Mouse (Mus musculus): Measurements from ENCODE around the gene Adk. TPM values are rescaled to one million over a fixed set of nuclear protein-coding genes. Genes with fewer than 3 reads are reported as not detected.

The Adk gene
- polyA plus RNA-seq, 1 experiment from 2014 or later = 71.9 TPM

GRCm38 (mm10) chr14:21280451-21280850 lies 228.1 kb downstream of the Adk start:
- no peaks in the 10 kb centered on the region for H3K36me3 ChIP-seq (ENCODE audit: control insufficient read depth, insufficient read depth)
- no peak overlapping the region for H3K4me3 ChIP-seq (replicated peaks; ENCODE audit: low read length)
- no peak overlapping the region for H3K27ac ChIP-seq (ENCODE audit: low read length)
- H3K27me3 ChIP-seq (replicated peaks; ENCODE audit: control insufficient read depth, insufficient read depth, low read length) = no peaks in the 10 kb centered on the region
- no peak for ATAC-seq
- H3K4me1 ChIP-seq (replicated peaks; ENCODE audit: control insufficient read depth, insufficient read depth, low read length) = peaks cover 10% of the 10 kb centered on the region
- no peak overlapping the region for H3K9ac ChIP-seq (replicated peaks; ENCODE audit: low read depth, low read length)
- H3K9me3 ChIP-seq (ENCODE audit: control insufficient read depth, low read length) = no peaks in the 10 kb centered on the region
- no peak overlapping the region for H3K4me2 ChIP-seq (ENCODE audit: low read length)
- 61% methylated on average over 3 of the region's 3 CpGs for WGBS

DNA sequence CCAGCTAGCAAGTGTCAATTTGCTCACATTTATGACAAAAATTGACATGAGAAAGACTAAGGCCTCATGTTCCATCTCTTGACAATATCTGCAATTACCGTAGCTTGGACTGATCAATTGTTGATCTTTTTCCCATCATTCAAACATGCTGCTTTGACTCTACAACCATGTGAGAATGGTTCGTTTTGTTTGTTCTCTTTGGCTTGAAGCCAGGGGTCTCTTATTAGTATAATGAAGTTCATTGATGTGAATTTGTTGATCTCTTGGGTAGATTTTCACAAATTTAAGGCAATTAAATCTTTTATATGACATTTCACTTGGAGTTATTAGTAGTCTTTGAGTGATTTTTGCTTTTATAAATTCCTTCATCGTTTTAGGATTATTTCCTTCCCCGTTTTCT lies 229.1 kb downstream of the Adk start:
- Histone ChIP-seq H3K27ac (ENCODE audit: low read length) (no peak overlapping the region), H3K27me3 (replicated peaks; ENCODE audit: control insufficient read depth, insufficient read depth, low read length) (no peaks in the 10 kb centered on the region), H3K9me3 (ENCODE audit: control insufficient read depth, low read length) (no peaks in the 10 kb centered on the region), H3K4me2 (ENCODE audit: low read length) (no peak overlapping the region), H3K36me3 (ENCODE audit: control insufficient read depth, insufficient read depth) (no peaks in the 10 kb centered on the region), H3K4me1 (replicated peaks; ENCODE audit: control insufficient read depth, insufficient read depth, low read length) (peaks cover 13% of the 10 kb centered on the region), H3K9ac (replicated peaks; ENCODE audit: low read depth, low read length) (no peak overlapping the region), H3K4me3 (replicated peaks; ENCODE audit: low read length) (no peak overlapping the region)
- WGBS = 23% methylated on average over 4 of the region's 4 CpGs
- ATAC-seq = no peak

DNA sequence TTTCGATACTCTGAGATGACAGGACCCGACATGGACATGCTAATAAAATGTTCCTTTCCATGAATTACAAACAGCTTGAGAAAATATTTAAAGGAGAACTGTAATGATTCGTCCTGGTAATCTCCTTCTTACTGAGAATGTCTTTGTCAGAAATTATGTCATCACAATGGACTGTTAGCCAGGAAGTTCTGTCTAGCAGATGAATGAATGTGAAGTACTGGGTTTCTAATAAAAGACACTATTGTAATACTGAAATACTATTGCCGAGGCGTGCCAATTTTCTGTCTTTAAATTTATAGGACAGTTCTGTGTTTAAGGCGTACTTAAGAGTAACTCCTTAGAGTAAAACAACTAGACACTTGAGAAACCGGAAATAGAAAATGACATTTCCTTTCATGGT lies 231.7 kb downstream of the Adk start:
- H3K27ac ChIP-seq (ENCODE audit: low read length) = no peak overlapping the region
- no peak overlapping the region for H3K4me3 ChIP-seq (replicated peaks; ENCODE audit: low read length)
- H3K9me3 ChIP-seq (ENCODE audit: control insufficient read depth, low read length) = no peaks in the 10 kb centered on the region
- no peak overlapping the region for H3K4me2 ChIP-seq (ENCODE audit: low read length)
- peaks cover 12% of the 10 kb centered on the region for H3K4me1 ChIP-seq (replicated peaks; ENCODE audit: control insufficient read depth, insufficient read depth, low read length)
- H3K27me3 ChIP-seq (replicated peaks; ENCODE audit: control insufficient read depth, insufficient read depth, low read length) = no peaks in the 10 kb centered on the region
- WGBS = 17% methylated on average over 7 of the region's 7 CpGs
- ATAC-seq = no peak
- H3K36me3 ChIP-seq (ENCODE audit: control insufficient read depth, insufficient read depth) = no peaks in the 10 kb centered on the region
- no peak overlapping the region for H3K9ac ChIP-seq (replicated peaks; ENCODE audit: low read depth, low read length)

DNA sequence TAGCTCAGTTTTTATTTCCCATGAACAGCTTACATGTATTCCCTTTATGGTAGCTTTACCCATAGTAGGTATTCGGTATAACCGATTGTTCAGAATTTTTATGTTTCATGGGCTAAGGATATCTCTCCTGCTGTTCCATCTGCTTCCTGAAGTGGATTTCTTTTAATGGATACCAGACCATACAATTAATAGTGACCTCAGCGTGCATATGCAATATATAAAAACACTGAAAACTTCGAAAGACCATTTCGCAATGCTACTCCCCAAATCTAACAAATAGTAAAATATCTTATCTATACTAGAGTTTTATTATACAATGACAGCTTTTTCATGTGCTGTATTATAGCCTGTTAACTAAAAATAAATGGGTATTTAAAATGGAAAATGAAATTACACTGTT lies 232.5 kb downstream of the Adk start:
- H3K27ac ChIP-seq (ENCODE audit: low read length) = no peak overlapping the region
- ATAC-seq = no peak
- WGBS = 79% methylated on average over 5 of the region's 5 CpGs

GRCm38 (mm10) chr14:21286274-21286673 lies 233.9 kb downstream of the Adk start:
- Histone ChIP-seq H3K27ac (ENCODE audit: low read length) (no peak overlapping the region), H3K9me3 (ENCODE audit: control insufficient read depth, low read length) (no peaks in the 10 kb centered on the region), H3K27me3 (replicated peaks; ENCODE audit: control insufficient read depth, insufficient read depth, low read length) (no peaks in the 10 kb centered on the region), H3K36me3 (ENCODE audit: control insufficient read depth, insufficient read depth) (no peaks in the 10 kb centered on the region), H3K4me2 (ENCODE audit: low read length) (no peak overlapping the region), H3K4me1 (replicated peaks; ENCODE audit: control insufficient read depth, insufficient read depth, low read length) (peaks cover 12% of the 10 kb centered on the region), H3K9ac (replicated peaks; ENCODE audit: low read depth, low read length) (no peak overlapping the region), H3K4me3 (replicated peaks; ENCODE audit: low read length) (no peak overlapping the region)
- WGBS = 28% methylated on average over 7 of the region's 7 CpGs
- peak; percentile 28; the same call in 1 of the 2 replicates for ATAC-seq

More for the DNA sequence above, 232.5 kb downstream of the Adk start:
- H3K4me3 ChIP-seq (replicated peaks; ENCODE audit: low read length) = no peak overlapping the region
- H3K36me3 ChIP-seq (ENCODE audit: control insufficient read depth, insufficient read depth) = no peaks in the 10 kb centered on the region
- no peaks in the 10 kb centered on the region for H3K27me3 ChIP-seq (replicated peaks; ENCODE audit: control insufficient read depth, insufficient read depth, low read length)
- peaks cover 12% of the 10 kb centered on the region for H3K4me1 ChIP-seq (replicated peaks; ENCODE audit: control insufficient read depth, insufficient read depth, low read length)
- no peaks in the 10 kb centered on the region for H3K9me3 ChIP-seq (ENCODE audit: control insufficient read depth, low read length)
- no peak overlapping the region for H3K4me2 ChIP-seq (ENCODE audit: low read length)
- H3K9ac ChIP-seq (replicated peaks; ENCODE audit: low read depth, low read length) = no peak overlapping the region

- H3K4me2 ChIP-seq (ENCODE audit: low read length) = no peak overlapping the region
- peaks cover 8% of the 10 kb centered on the region for H3K4me1 ChIP-seq (replicated peaks; ENCODE audit: control insufficient read depth, insufficient read depth, low read length)
- H3K27ac ChIP-seq (ENCODE audit: low read length) = no peak overlapping the region; the same call in 1 of the 2 replicates
- no peak overlapping the region for H3K4me3 ChIP-seq (replicated peaks; ENCODE audit: low read length)
- no peak for ATAC-seq
- no peak overlapping the region for H3K9ac ChIP-seq (replicated peaks; ENCODE audit: low read depth, low read length)
- H3K9me3 ChIP-seq (ENCODE audit: control insufficient read depth, low read length) = no peaks in the 10 kb centered on the region
- no peaks in the 10 kb centered on the region for H3K36me3 ChIP-seq (ENCODE audit: control insufficient read depth, insufficient read depth)
- H3K27me3 ChIP-seq (replicated peaks; ENCODE audit: control insufficient read depth, insufficient read depth, low read length) = no peaks in the 10 kb centered on the region
- 59% methylated on average over 9 of the region's 9 CpGs for WGBS
Observed at GRCm38 (mm10) chr14:21287726-21288442, 235.5 kb downstream of the Adk start.

- Histone ChIP-seq H3K4me2 (ENCODE audit: low read length) (no peak overlapping the region), H3K4me1 (replicated peaks; ENCODE audit: control insufficient read depth, insufficient read depth, low read length) (no peaks in the 10 kb centered on the region; the same call in 1 of the 2 replicates), H3K27ac (ENCODE audit: low read length) (no peak overlapping the region), H3K4me3 (replicated peaks; ENCODE audit: low read length) (no peak overlapping the region), H3K9ac (replicated peaks; ENCODE audit: low read depth, low read length) (no peak overlapping the region), H3K36me3 (ENCODE audit: control insufficient read depth, insufficient read depth) (no peaks in the 10 kb centered on the region), H3K27me3 (replicated peaks; ENCODE audit: control insufficient read depth, insufficient read depth, low read length) (no peaks in the 10 kb centered on the region), H3K9me3 (ENCODE audit: control insufficient read depth, low read length) (no peaks in the 10 kb centered on the region)
- ATAC-seq = no peak
- WGBS = 84% methylated on average over 4 of the region's 4 CpGs
Observed at GRCm38 (mm10) chr14:21299743-21300142, 247.4 kb downstream of the Adk start.

GRCm38 (mm10) chr14:21304815-21305214 lies 252.4 kb downstream of the Adk start:
- Histone ChIP-seq H3K36me3 (ENCODE audit: control insufficient read depth, insufficient read depth) (no peaks in the 10 kb centered on the region), H3K9ac (replicated peaks; ENCODE audit: low read depth, low read length) (no peak overlapping the region), H3K4me3 (replicated peaks; ENCODE audit: low read length) (no peak overlapping the region), H3K27me3 (replicated peaks; ENCODE audit: control insufficient read depth, insufficient read depth, low read length) (no peaks in the 10 kb centered on the region), H3K4me1 (replicated peaks; ENCODE audit: control insufficient read depth, insufficient read depth, low read length) (no peaks in the 10 kb centered on the region; the same call in 1 of the 2 replicates), H3K4me2 (ENCODE audit: low read length) (no peak overlapping the region), H3K9me3 (ENCODE audit: control insufficient read depth, low read length) (no peaks in the 10 kb centered on the region), H3K27ac (ENCODE audit: low read length) (no peak overlapping the region)
- WGBS = 76% methylated on average over 1 of the region's 1 CpGs
- peak; percentile 81 for ATAC-seq

GRCm38 (mm10) chr14:21308349-21308936 lies 256.1 kb downstream of the Adk start:
- Histone ChIP-seq H3K4me2 (ENCODE audit: low read length) (no peak overlapping the region), H3K4me3 (replicated peaks; ENCODE audit: low read length) (no peak overlapping the region), H3K4me1 (replicated peaks; ENCODE audit: control insufficient read depth, insufficient read depth, low read length) (0 out of 2 replicates have a peak, but pooled peaks cover 2% of the 10 kb centered on the region), H3K27ac (ENCODE audit: low read length) (no peak overlapping the region), H3K9ac (replicated peaks; ENCODE audit: low read depth, low read length) (no peak overlapping the region), H3K9me3 (ENCODE audit: control insufficient read depth, low read length) (no peaks in the 10 kb centered on the region), H3K27me3 (replicated peaks; ENCODE audit: control insufficient read depth, insufficient read depth, low read length) (no peaks in the 10 kb centered on the region), H3K36me3 (ENCODE audit: control insufficient read depth, insufficient read depth) (no peaks in the 10 kb centered on the region)
- 83% methylated on average over 4 of the region's 4 CpGs for WGBS
- ATAC-seq = no peak
